Comparison of ENCODE assay signal across 11 mouse cellular contexts in the genomic region with DNA sequence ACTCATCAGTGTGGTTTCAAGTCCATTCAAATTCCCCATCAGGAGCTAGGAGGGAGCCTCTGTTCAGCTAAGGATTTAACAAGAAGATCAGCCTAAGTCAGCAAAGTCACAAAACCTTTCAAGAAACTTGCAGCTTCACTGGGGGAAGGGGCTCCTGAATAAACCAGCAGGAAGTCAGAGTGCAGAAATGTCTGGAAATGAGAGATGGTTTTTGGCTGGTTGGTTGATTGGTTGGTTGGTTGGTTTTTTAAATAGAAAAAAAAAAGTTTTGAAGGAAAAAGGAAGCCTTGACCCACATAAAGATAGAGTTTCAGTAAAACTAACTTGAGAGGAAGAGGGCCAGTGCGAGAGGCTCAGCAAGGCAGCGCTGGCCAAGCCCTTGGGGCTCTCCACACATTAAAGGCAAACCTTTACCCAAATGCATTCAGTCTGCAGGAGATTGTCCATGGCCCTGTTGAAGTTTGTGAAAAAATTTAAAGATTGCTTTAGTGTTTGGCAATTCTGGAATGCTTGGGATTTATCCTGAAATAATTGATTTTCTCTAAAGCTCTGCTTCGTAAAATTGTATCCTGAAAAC. TPM values are rescaled to one million over a fixed set of nuclear protein-coding genes. Genes with fewer than 3 reads are reported as not detected.
DNase-seq lines count a peak whose midpoint lies in the region; ATAC-seq and TF ChIP-seq lines count a peak whose summit lies in the region.
"Had no signal": no experiment of that assay in that cellular context is flagged by ENCODE, and none has a peak within 500 bp of the region (broad histone marks: within the 10 kb centered on the region; RNA-seq: fewer than 3 reads in every experiment).

No protein-coding gene starts in this region.

- no peak overlapping the region for H3K9ac ChIP-seq in heart, postnatal 0 days (replicated peaks; ENCODE audit: low read depth, low read length)
- H3K9ac ChIP-seq in lung, embryonic 16.5 days (ENCODE audit: low read length): no peak overlapping the region
- H3K9ac ChIP-seq in embryonic facial prominence, embryonic 15.5 days: no peak overlapping the region
- H3K9ac ChIP-seq in stomach, postnatal 0 days (ENCODE audit: low read length): no peak overlapping the region
- H3K9ac ChIP-seq: forebrain, postnatal 0 days; hindbrain, embryonic 14.5 days had no signal

- peaks cover 21% of the 10 kb centered on the region for H3K4me1 ChIP-seq in heart, postnatal 0 days (ENCODE audit: control insufficient read depth, insufficient read depth)
- H3K4me1 ChIP-seq in lung, embryonic 16.5 days (replicated peaks; ENCODE audit: control insufficient read depth, insufficient read depth, low read length): peaks cover 37% of the 10 kb centered on the region
- H3K4me1 ChIP-seq in embryonic facial prominence, embryonic 15.5 days: peaks cover 63% of the 10 kb centered on the region
- H3K4me1 ChIP-seq in stomach, postnatal 0 days (replicated peaks; ENCODE audit: control insufficient read depth, insufficient read depth): 0 out of 2 replicates have a peak, but pooled peaks cover 6% of the 10 kb centered on the region

- no peaks in the 10 kb centered on the region for H3K27me3 ChIP-seq in heart, postnatal 0 days (ENCODE audit: control insufficient read depth, insufficient read depth, low read length)
- no peaks in the 10 kb centered on the region for H3K27me3 ChIP-seq in lung, embryonic 16.5 days (ENCODE audit: control insufficient read depth, insufficient read depth, low read depth, low read length)
- H3K27me3 ChIP-seq in embryonic facial prominence, embryonic 15.5 days: no peaks in the 10 kb centered on the region
- no peaks in the 10 kb centered on the region for H3K27me3 ChIP-seq in stomach, postnatal 0 days (ENCODE audit: control insufficient read depth, insufficient read depth, low read length)

- H3K4me2 ChIP-seq in heart, postnatal 0 days (ENCODE audit: low read depth, low read length): no peak overlapping the region
- no peak overlapping the region for H3K4me2 ChIP-seq in lung, embryonic 16.5 days (ENCODE audit: low read depth, low read length)
- H3K4me2 ChIP-seq in embryonic facial prominence, embryonic 15.5 days (replicated peaks): no peak overlapping the region
- H3K4me2 ChIP-seq in stomach, postnatal 0 days (replicated peaks; ENCODE audit: low read depth): no peak overlapping the region
- H3K4me2 ChIP-seq: hindbrain, embryonic 14.5 days had no signal

- ATAC-seq in heart, postnatal 0 days (ENCODE audit: insufficient read depth, low read depth): no peak
- no peak for ATAC-seq in lung, embryonic 16.5 days (ENCODE audit: low read depth)
- no peak for ATAC-seq in embryonic facial prominence, embryonic 15.5 days (ENCODE audit: insufficient number of reproducible peaks, low FRiP score, low TSS enrichment, low read depth)
- no peak for ATAC-seq in stomach, postnatal 0 days (ENCODE audit: low FRiP score, low TSS enrichment)
- no peak for ATAC-seq in activated CD4-positive, CD25-positive, alpha-beta regulatory T cell, adult 4 months
- ATAC-seq: forebrain, postnatal 0 days had no signal

- H3K36me3 ChIP-seq in heart, postnatal 0 days (replicated peaks; ENCODE audit: control insufficient read depth, insufficient read depth, low read length): no peaks in the 10 kb centered on the region
- no peaks in the 10 kb centered on the region for H3K36me3 ChIP-seq in lung, embryonic 16.5 days (ENCODE audit: control insufficient read depth, insufficient read depth, low read length)
- H3K36me3 ChIP-seq in embryonic facial prominence, embryonic 15.5 days: no peaks in the 10 kb centered on the region
- no peaks in the 10 kb centered on the region for H3K36me3 ChIP-seq in stomach, postnatal 0 days (ENCODE audit: control insufficient read depth, insufficient read depth, low read length)

- H3K27ac ChIP-seq in heart, postnatal 0 days (ENCODE audit: low read depth): peak overlapping the region; percentile 26; the same call in 1 of the 2 replicates
- peak overlapping the region; percentile 95 for H3K27ac ChIP-seq in lung, embryonic 16.5 days (ENCODE audit: low read length)
- peak overlapping the region; percentile 96 for H3K27ac ChIP-seq in embryonic facial prominence, embryonic 15.5 days (replicated peaks)
- H3K27ac ChIP-seq in stomach, postnatal 0 days (replicated peaks): 0 out of 2 replicates have a peak overlapping the region, but pooled peaks have one; percentile 9
- H3K27ac ChIP-seq: hindbrain, embryonic 14.5 days had no signal

- DNase-seq in heart, postnatal 0 days (ENCODE audit: low spot score): no peak
- no peak for DNase-seq in heart, postnatal 4 days
- no peak for DNase-seq in lung, postnatal 4 days
- DNase-seq in stomach, postnatal 0 days (ENCODE audit: low spot score): no peak
- DNase-seq: adrenal gland, postnatal 10 days; forebrain, postnatal 0 days; lung, postnatal 36 days had no signal

- WGBS in heart, postnatal 0 days: 74% methylated on average over 3 of the region's 3 CpGs
- 72% methylated on average over 3 of the region's 3 CpGs for WGBS in lung, embryonic 16.5 days
- WGBS in embryonic facial prominence, embryonic 15.5 days: 15% methylated on average over 3 of the region's 3 CpGs
- 59% methylated on average over 3 of the region's 3 CpGs for WGBS in stomach, postnatal 0 days

- TF ChIP-seq CTCF in heart, postnatal 0 days (IDR thresholded peaks at IDR 0.05; ENCODE audit: low read depth): no peak
- TF ChIP-seq CTCF in stomach, postnatal 0 days (IDR thresholded peaks at IDR 0.05; ENCODE audit: low read depth): no peak

- no peak overlapping the region for H3K4me3 ChIP-seq in heart, postnatal 0 days (ENCODE audit: low read depth, low read length)
- H3K4me3 ChIP-seq in lung, embryonic 16.5 days (ENCODE audit: low read length): no peak overlapping the region
- no peak overlapping the region for H3K4me3 ChIP-seq in embryonic facial prominence, embryonic 15.5 days (replicated peaks)
- no peak overlapping the region for H3K4me3 ChIP-seq in stomach, postnatal 0 days (ENCODE audit: low read depth, low read length)

- TF ChIP-seq EP300 in heart, postnatal 0 days (IDR thresholded peaks at IDR 0.05; ENCODE audit: low read depth): no peak
- TF ChIP-seq EP300 in stomach, postnatal 0 days (optimal IDR thresholded peaks at IDR 0.05): no peak

- no peaks in the 10 kb centered on the region for H3K9me3 ChIP-seq in heart, postnatal 0 days (replicated peaks; ENCODE audit: control insufficient read depth, low read length)
- H3K9me3 ChIP-seq in lung, embryonic 16.5 days (ENCODE audit: control insufficient read depth, low read length): no peaks in the 10 kb centered on the region
- H3K9me3 ChIP-seq in embryonic facial prominence, embryonic 15.5 days (replicated peaks): no peaks in the 10 kb centered on the region
- H3K9me3 ChIP-seq in stomach, postnatal 0 days (ENCODE audit: control insufficient read depth, low read length): no peaks in the 10 kb centered on the region

RNA-seq across cellular contexts. Expression of a gene that starts 18.9 kb away (rescaled TPM):
- 4.7 and 5.2 TPM in 2 replicates for total RNA-seq in heart, postnatal 0 days (2014; rRNA removed; ENCODE audit: low replicate concordance)
- 40.4 and 45.3 TPM in 2 replicates for polyA plus RNA-seq in heart, postnatal 0 days (2015; fragmentation: Nextera tagmentation; extraction: Ambion mirVana)
- total RNA-seq in heart, postnatal 4 days (2021): 10 to 100 TPM; 42.4 to 47.6 TPM
- 55.4 and 58.8 TPM in 2 replicates for polyA plus RNA-seq in lung, embryonic 16.5 days (2015; fragmentation: Nextera tagmentation; extraction: Ambion mirVana)
- polyA plus RNA-seq in embryonic facial prominence, embryonic 15.5 days (2015; fragmentation: Nextera tagmentation; extraction: Ambion mirVana): 49.0 and 49.3 TPM in 2 replicates
- 24.4 and 27.8 TPM in 2 replicates for polyA plus RNA-seq in stomach, postnatal 0 days (2015; fragmentation: Nextera tagmentation; extraction: Ambion mirVana)
- polyA plus RNA-seq in activated CD4-positive, CD25-positive, alpha-beta regulatory T cell, adult 4 months (2017; shearing (Covaris generic)): 10 to 100 TPM; 39.7 to 45.2 TPM

RNA-seq across cellular contexts. Expression of a gene that starts 19.1 kb away (rescaled TPM):
- total RNA-seq in heart, postnatal 0 days (2014; rRNA removed; ENCODE audit: low replicate concordance): 28.9 and 43.9 TPM in 2 replicates
- polyA plus RNA-seq in heart, postnatal 0 days (2015; fragmentation: Nextera tagmentation; extraction: Ambion mirVana): 322 and 335 TPM in 2 replicates
- 100 to 1,000 TPM; 280 to 292 TPM for total RNA-seq in heart, postnatal 4 days (2021)
- 196 and 198 TPM in 2 replicates for polyA plus RNA-seq in lung, embryonic 16.5 days (2015; fragmentation: Nextera tagmentation; extraction: Ambion mirVana)
- polyA plus RNA-seq in embryonic facial prominence, embryonic 15.5 days (2015; fragmentation: Nextera tagmentation; extraction: Ambion mirVana): 182 and 192 TPM in 2 replicates
- 172 and 179 TPM in 2 replicates for polyA plus RNA-seq in stomach, postnatal 0 days (2015; fragmentation: Nextera tagmentation; extraction: Ambion mirVana)
- 100 to 1,000 TPM in 1 of 2 experiments, 10 to 100 TPM in 1; 87.9 to 116 TPM for polyA plus RNA-seq in activated CD4-positive, CD25-positive, alpha-beta regulatory T cell, adult 4 months (2017; shearing (Covaris generic))

Comparison
In these comparisons a context has a peak if more than half of its experiments do, and no peak if none do; other contexts are left out.
1. H3K27ac ChIP-seq: peak in every context shown above with its lines; median percentile 96 in embryonic facial prominence, embryonic 15.5 days; 95 in lung, embryonic 16.5 days; 26 in heart, postnatal 0 days; 9 in stomach, postnatal 0 days.